ENCODE assay signal across 9 mouse cellular contexts in genomic region chr7:105738286-105738685, GRCm38 (mm10). TPM values are rescaled to one million over a fixed set of nuclear protein-coding genes. Genes with fewer than 3 reads are reported as not detected.
DNase-seq lines count a peak whose midpoint lies in the region; ATAC-seq and TF ChIP-seq lines count a peak whose summit lies in the region.
"Had no signal": no experiment of that assay in that cellular context is flagged by ENCODE, and none has a peak within 500 bp of the region (broad histone marks: within the 10 kb centered on the region; RNA-seq: fewer than 3 reads in every experiment).

No protein-coding gene starts in this region.

- no peak for ATAC-seq in midbrain, embryonic 16.5 days
- ATAC-seq in limb, embryonic 13.5 days (ENCODE audit: low FRiP score, low read depth), result no peak
- ATAC-seq in stomach, embryonic 16.5 days (ENCODE audit: insufficient read depth, low FRiP score), result no peak
- ATAC-seq in CD4-positive, CD25-positive, alpha-beta regulatory T cell, adult 4 months, result no peak

- peaks cover 10% of the 10 kb centered on the region for H3K36me3 ChIP-seq in heart, adult 2 months (ENCODE audit: control insufficient read depth, insufficient read depth, low read length)
- peaks cover 51% of the 10 kb centered on the region for H3K36me3 ChIP-seq in midbrain, embryonic 10.5 days
- H3K36me3 ChIP-seq in midbrain, embryonic 16.5 days (ENCODE audit: control insufficient read depth, insufficient read depth, low read length), result peaks cover 13% of the 10 kb centered on the region
- H3K36me3 ChIP-seq in limb, embryonic 13.5 days, result peaks cover 53% of the 10 kb centered on the region
- H3K36me3 ChIP-seq in stomach, embryonic 16.5 days (ENCODE audit: control insufficient read depth, insufficient read depth, low read length), result peaks cover 26% of the 10 kb centered on the region

- 18% methylated on average over 2 of the region's 2 CpGs for WGBS in heart, adult 2 months
- WGBS in midbrain, embryonic 10.5 days, result 80% methylated on average over 2 of the region's 2 CpGs
- 82% methylated on average over 2 of the region's 2 CpGs for WGBS in midbrain, embryonic 16.5 days
- 70% methylated on average over 2 of the region's 2 CpGs for WGBS in limb, embryonic 13.5 days
- 65% methylated on average over 2 of the region's 2 CpGs for WGBS in stomach, embryonic 16.5 days

- H3K9ac ChIP-seq in heart, adult 2 months (ENCODE audit: low read depth, low read length), result peak overlapping the region; percentile 30; the same call in 1 of the 2 replicates
- H3K9ac ChIP-seq in midbrain, embryonic 16.5 days (ENCODE audit: low read depth, low read length), result no peak overlapping the region
- H3K9ac ChIP-seq in limb, embryonic 13.5 days, result peak overlapping the region; percentile 45; the same call in 1 of the 2 replicates
- peak overlapping the region; percentile 60 for H3K9ac ChIP-seq in stomach, embryonic 16.5 days (ENCODE audit: low read length)

- H3K79me2 ChIP-seq in heart, adult 2 months (replicated peaks; ENCODE audit: control insufficient read depth, insufficient read depth, low read length), result no peaks in the 10 kb centered on the region; the same call in 1 of the 2 replicates

- no peak for TF ChIP-seq POLR2A in heart, adult 2 months (IDR thresholded peaks at IDR 0.05; ENCODE audit: insufficient read depth, low read depth, low read length)

- no peaks in the 10 kb centered on the region for H3K27me3 ChIP-seq in heart, adult 2 months (ENCODE audit: control insufficient read depth, insufficient read depth, low read length)
- no peaks in the 10 kb centered on the region for H3K27me3 ChIP-seq in midbrain, embryonic 10.5 days (ENCODE audit: low read depth, poor library complexity, severe bottlenecking)
- H3K27me3 ChIP-seq in midbrain, embryonic 16.5 days (ENCODE audit: control insufficient read depth, insufficient read depth, low read depth, low read length), result no peaks in the 10 kb centered on the region
- H3K27me3 ChIP-seq in limb, embryonic 13.5 days, result no peaks in the 10 kb centered on the region
- no peaks in the 10 kb centered on the region for H3K27me3 ChIP-seq in stomach, embryonic 16.5 days (ENCODE audit: control insufficient read depth, insufficient read depth, low read length)

- no peak for DNase-seq in heart, adult 2 months
- no peak for DNase-seq in heart, postnatal 25 days (ENCODE audit: low spot score)
- DNase-seq in midbrain, embryonic 10.5 days (ENCODE audit: low spot score), result no peak
- no peak for DNase-seq in ovary, postnatal 36 days (ENCODE audit: low spot score)
- DNase-seq: layer of hippocampus, adult 9-11 months had no signal

- no peak overlapping the region; the same call in 1 of the 2 replicates for H3K4me2 ChIP-seq in midbrain, embryonic 16.5 days (ENCODE audit: low read length)
- peak overlapping the region; percentile 79 for H3K4me2 ChIP-seq in limb, embryonic 13.5 days (replicated peaks)
- H3K4me2 ChIP-seq in stomach, embryonic 16.5 days (ENCODE audit: low read depth, low read length), result peak overlapping the region; percentile 69

- no peak for TF ChIP-seq CTCF in heart, adult 2 months (IDR thresholded peaks at IDR 0.05)

- H3K9me3 ChIP-seq in midbrain, embryonic 10.5 days (replicated peaks), result no peaks in the 10 kb centered on the region
- no peaks in the 10 kb centered on the region for H3K9me3 ChIP-seq in midbrain, embryonic 16.5 days (replicated peaks; ENCODE audit: control insufficient read depth, low read length, poor library complexity, severe bottlenecking)
- H3K9me3 ChIP-seq in limb, embryonic 13.5 days, result no peaks in the 10 kb centered on the region
- H3K9me3 ChIP-seq in stomach, embryonic 16.5 days (replicated peaks; ENCODE audit: control insufficient read depth, low read length), result no peaks in the 10 kb centered on the region

- peaks cover 7% of the 10 kb centered on the region for H3K4me1 ChIP-seq in heart, adult 2 months (ENCODE audit: control insufficient read depth, insufficient read depth, low read length)
- H3K4me1 ChIP-seq in midbrain, embryonic 10.5 days, result peaks cover 46% of the 10 kb centered on the region
- H3K4me1 ChIP-seq in midbrain, embryonic 16.5 days (ENCODE audit: control insufficient read depth, insufficient read depth, low read length), result peaks cover 31% of the 10 kb centered on the region
- H3K4me1 ChIP-seq in limb, embryonic 13.5 days, result peaks cover 35% of the 10 kb centered on the region
- H3K4me1 ChIP-seq in stomach, embryonic 16.5 days (ENCODE audit: control insufficient read depth, insufficient read depth, low read length), result peaks cover 30% of the 10 kb centered on the region

- no peak for TF ChIP-seq EP300 in heart, adult 2 months (IDR thresholded peaks at IDR 0.05; ENCODE audit: insufficient read depth, low read depth, low read length)

- intact Hi-C loops in heart, adult 2 months (cut with DNase I), result loop anchor here (10.0 kb wide), 1 partner anchor 183 kb away; the partner anchor contains the start of gene Smpd1
- intact Hi-C loops in heart, postnatal 25 days (cut with DNase I), result loop anchor here (5.0 kb wide), 3 partner anchors 96 to 256 kb away; partner anchors contain the start of genes Arfip2, Cavin3, Gm45799 and Smpd1

- peak overlapping the region; percentile 83 for H3K4me3 ChIP-seq in heart, adult 2 months
- peak overlapping the region; percentile 91 for H3K4me3 ChIP-seq in midbrain, embryonic 10.5 days
- no peak overlapping the region for H3K4me3 ChIP-seq in midbrain, embryonic 16.5 days (ENCODE audit: low read depth, low read length)
- peak overlapping the region; percentile 77 for H3K4me3 ChIP-seq in limb, embryonic 13.5 days
- H3K4me3 ChIP-seq in stomach, embryonic 16.5 days (replicated peaks; ENCODE audit: low read length), result peak overlapping the region; percentile 93

- peak overlapping the region; percentile 99 for H3K27ac ChIP-seq in heart, adult 2 months
- no peak overlapping the region for H3K27ac ChIP-seq in midbrain, embryonic 10.5 days (replicated peaks)
- no peak overlapping the region for H3K27ac ChIP-seq in midbrain, embryonic 16.5 days (ENCODE audit: low read length)
- H3K27ac ChIP-seq in limb, embryonic 13.5 days, result peak overlapping the region; percentile 81; the same call in 1 of the 2 replicates
- H3K27ac ChIP-seq in stomach, embryonic 16.5 days (ENCODE audit: low read length), result peak overlapping the region; percentile 97

RNA-seq across cellular contexts. Expression of gene Rrp8, which starts 1.1 kb away (rescaled TPM):
- total RNA-seq in heart, adult 2 months (2021), result 10 to 100 TPM in 1 of 2 experiments, 1 to 10 TPM in 1; 9.2 to 10.8 TPM
- 4.4 and 8.0 TPM in 2 replicates for polyA plus RNA-seq in heart, adult 2 months (2012; rRNA removed)
- total RNA-seq in heart, postnatal 25 days (2021), result 1 to 10 TPM; 9.5 TPM
- polyA plus RNA-seq in midbrain, embryonic 10.5 days (2016; fragmentation: Nextera tagmentation; extraction: Ambion mirVana), result 35.4 and 44.0 TPM in 2 replicates
- polyA plus RNA-seq in midbrain, embryonic 16.5 days (2015; fragmentation: Nextera tagmentation; extraction: Ambion mirVana), result 22.4 and 23.4 TPM in 2 replicates
- polyA plus RNA-seq in limb, embryonic 13.5 days (2015; fragmentation: Nextera tagmentation; extraction: Ambion mirVana), result 44.0 and 44.3 TPM in 2 replicates
- polyA plus RNA-seq in stomach, embryonic 16.5 days (2015; fragmentation: Nextera tagmentation; extraction: Ambion mirVana), result 33.4 and 35.7 TPM in 2 replicates
- polyA plus RNA-seq in CD4-positive, CD25-positive, alpha-beta regulatory T cell, adult 4 months (2017; shearing (Covaris generic)), result 10 to 100 TPM; 19.1 to 24.8 TPM

RNA-seq across cellular contexts. Expression of gene Ilk, which starts 1.9 kb away (rescaled TPM):
- 10 to 100 TPM; 81.4 to 84.4 TPM for total RNA-seq in heart, adult 2 months (2021)
- polyA plus RNA-seq in heart, adult 2 months (2012; rRNA removed), result 127 and 168 TPM in 2 replicates
- 100 to 1,000 TPM in 1 of 2 experiments, 10 to 100 TPM in 1; 94.4 to 104 TPM for total RNA-seq in heart, postnatal 25 days (2021)
- 236 and 240 TPM in 2 replicates for polyA plus RNA-seq in midbrain, embryonic 10.5 days (2016; fragmentation: Nextera tagmentation; extraction: Ambion mirVana)
- 183 and 192 TPM in 2 replicates for polyA plus RNA-seq in midbrain, embryonic 16.5 days (2015; fragmentation: Nextera tagmentation; extraction: Ambion mirVana)
- polyA plus RNA-seq in limb, embryonic 13.5 days (2015; fragmentation: Nextera tagmentation; extraction: Ambion mirVana), result 312 and 317 TPM in 2 replicates
- polyA plus RNA-seq in stomach, embryonic 16.5 days (2015; fragmentation: Nextera tagmentation; extraction: Ambion mirVana), result 417 and 433 TPM in 2 replicates
- 100 to 1,000 TPM; 138 to 196 TPM for polyA plus RNA-seq in CD4-positive, CD25-positive, alpha-beta regulatory T cell, adult 4 months (2017; shearing (Covaris generic))

RNA-seq across cellular contexts. Expression of gene Taf10, which starts 5.9 kb away (rescaled TPM):
- 100 to 1,000 TPM; 110 to 115 TPM for total RNA-seq in heart, adult 2 months (2021)
- 158 and 176 TPM in 2 replicates for polyA plus RNA-seq in heart, adult 2 months (2012; rRNA removed)
- 10 to 100 TPM; 90.1 to 90.3 TPM for total RNA-seq in heart, postnatal 25 days (2021)
- polyA plus RNA-seq in midbrain, embryonic 10.5 days (2016; fragmentation: Nextera tagmentation; extraction: Ambion mirVana), result 160 and 188 TPM in 2 replicates
- polyA plus RNA-seq in midbrain, embryonic 16.5 days (2015; fragmentation: Nextera tagmentation; extraction: Ambion mirVana), result 76.5 and 78.4 TPM in 2 replicates
- polyA plus RNA-seq in limb, embryonic 13.5 days (2015; fragmentation: Nextera tagmentation; extraction: Ambion mirVana), result 118 and 133 TPM in 2 replicates
- 72.5 and 73.2 TPM in 2 replicates for polyA plus RNA-seq in stomach, embryonic 16.5 days (2015; fragmentation: Nextera tagmentation; extraction: Ambion mirVana)
- polyA plus RNA-seq in CD4-positive, CD25-positive, alpha-beta regulatory T cell, adult 4 months (2017; shearing (Covaris generic)), result 10 to 100 TPM in 1 of 2 experiments, 1 to 10 TPM in 1; 8.0 to 18.7 TPM

RNA-seq across cellular contexts. Expression of gene Tpp1, which starts 13.7 kb away (rescaled TPM):
- total RNA-seq in heart, adult 2 months (2021), result 10 to 100 TPM; 42.1 to 50.3 TPM
- 66.1 and 90.0 TPM in 2 replicates for polyA plus RNA-seq in heart, adult 2 months (2012; rRNA removed)
- total RNA-seq in heart, postnatal 25 days (2021), result 10 to 100 TPM; 37.4 to 40.7 TPM
- polyA plus RNA-seq in midbrain, embryonic 10.5 days (2016; fragmentation: Nextera tagmentation; extraction: Ambion mirVana), result 66.1 and 66.9 TPM in 2 replicates
- 32.1 and 38.6 TPM in 2 replicates for polyA plus RNA-seq in midbrain, embryonic 16.5 days (2015; fragmentation: Nextera tagmentation; extraction: Ambion mirVana)
- 42.5 and 50.8 TPM in 2 replicates for polyA plus RNA-seq in limb, embryonic 13.5 days (2015; fragmentation: Nextera tagmentation; extraction: Ambion mirVana)
- polyA plus RNA-seq in stomach, embryonic 16.5 days (2015; fragmentation: Nextera tagmentation; extraction: Ambion mirVana), result 77.3 and 82.8 TPM in 2 replicates
- polyA plus RNA-seq in CD4-positive, CD25-positive, alpha-beta regulatory T cell, adult 4 months (2017; shearing (Covaris generic)), result 100 to 1,000 TPM; 131 to 172 TPM

RNA-seq across cellular contexts. Expression of gene Dchs1, which starts 49.2 kb away (rescaled TPM):
- total RNA-seq in heart, adult 2 months (2021), result 1 to 10 TPM; 7.2 to 8.5 TPM
- 8.0 and 11.0 TPM in 2 replicates for polyA plus RNA-seq in heart, adult 2 months (2012; rRNA removed)
- 10 to 100 TPM in 1 of 2 experiments, 1 to 10 TPM in 1; 9.1 to 10.6 TPM for total RNA-seq in heart, postnatal 25 days (2021)
- 6.7 and 10.1 TPM in 2 replicates for polyA plus RNA-seq in midbrain, embryonic 10.5 days (2016; fragmentation: Nextera tagmentation; extraction: Ambion mirVana)
- polyA plus RNA-seq in midbrain, embryonic 16.5 days (2015; fragmentation: Nextera tagmentation; extraction: Ambion mirVana), result 12.5 and 14.3 TPM in 2 replicates
- 20.5 and 22.2 TPM in 2 replicates for polyA plus RNA-seq in limb, embryonic 13.5 days (2015; fragmentation: Nextera tagmentation; extraction: Ambion mirVana)
- polyA plus RNA-seq in stomach, embryonic 16.5 days (2015; fragmentation: Nextera tagmentation; extraction: Ambion mirVana), result 7.4 and 7.7 TPM in 2 replicates
- not detected for polyA plus RNA-seq in CD4-positive, CD25-positive, alpha-beta regulatory T cell, adult 4 months (2017; shearing (Covaris generic))

Comparison
In these comparisons a context has a peak if more than half of its experiments do, and no peak if none do; other contexts are left out.
1. H3K27ac ChIP-seq: peak in heart, adult 2 months (single experiment), limb, embryonic 13.5 days (single experiment) and stomach, embryonic 16.5 days (single experiment); none in midbrain, embryonic 10.5 days (single experiment) and midbrain, embryonic 16.5 days (single experiment).